In genomic region chr13:56226175-56226954, GRCm38 (mm10) we compare ENCODE assay signal across 12 mouse cellular contexts. TPM values are rescaled to one million over a fixed set of nuclear protein-coding genes. Genes with fewer than 3 reads are reported as not detected.
A peak's percentile ranks its signal among the peaks of the same experiment; 100 is the strongest.
DNase-seq lines count a peak whose midpoint lies in the region; ATAC-seq and TF ChIP-seq lines count a peak whose summit lies in the region.
"Had no signal": no experiment of that assay in that cellular context is flagged by ENCODE, and none has a peak within 500 bp of the region (broad histone marks: within the 10 kb centered on the region; RNA-seq: fewer than 3 reads in every experiment).

No protein-coding gene starts in this region.

- no peaks in the 10 kb centered on the region for H3K36me3 ChIP-seq in forebrain, embryonic 16.5 days (ENCODE audit: control insufficient read depth, insufficient read depth)
- H3K36me3 ChIP-seq: heart, embryonic 15.5 days; limb, embryonic 12.5 days; midbrain, embryonic 12.5 days had no signal

- H3K27me3 ChIP-seq in forebrain, embryonic 16.5 days (replicated peaks; ENCODE audit: control insufficient read depth, insufficient read depth, low read length) = peaks cover 10% of the 10 kb centered on the region; the same call in 1 of the 2 replicates

- DNase-seq in embryo, embryonic 10 days (ENCODE audit: low spot score) = peak; percentile 51
- no peak for DNase-seq in embryo, embryonic 11 days
- peak; percentile 43 for DNase-seq in brain, adult 2 months (ENCODE audit: low read depth, low spot score)
- DNase-seq in left cerebral cortex, adult 2 months (ENCODE audit: extremely low spot score in 1 of 2, low spot score in 2 of 2) = peak; percentile 33 to 57
- DNase-seq in spleen, postnatal 14 days (ENCODE audit: low spot score in 2 of 2) = no peak
- DNase-seq in retina, embryonic 14.5 days (ENCODE audit: low spot score) = no peak
- DNase-seq in lung, adult 2 months = no peak

- no peaks in the 10 kb centered on the region for H3K9me3 ChIP-seq in forebrain, embryonic 16.5 days (ENCODE audit: control insufficient read depth, low read length)
- H3K9me3 ChIP-seq: heart, embryonic 15.5 days; limb, embryonic 12.5 days; midbrain, embryonic 12.5 days had no signal

- H3K4me3 ChIP-seq in forebrain, embryonic 16.5 days (replicated peaks; ENCODE audit: low read length) = no peak overlapping the region
- H3K4me3 ChIP-seq in left cerebral cortex, adult 2 months = no peak overlapping the region
- no peak overlapping the region for H3K4me3 ChIP-seq in lung, adult 2 months (replicated peaks; ENCODE audit: extremely low read depth, low read depth, low read length)
- H3K4me3 ChIP-seq: heart, embryonic 15.5 days; limb, embryonic 12.5 days; midbrain, embryonic 12.5 days had no signal

- no peak overlapping the region for H3K9ac ChIP-seq in forebrain, embryonic 16.5 days (replicated peaks; ENCODE audit: low read depth, low read length)
- H3K9ac ChIP-seq: heart, embryonic 15.5 days; limb, embryonic 12.5 days; midbrain, embryonic 12.5 days had no signal

- H3K27ac ChIP-seq in forebrain, embryonic 16.5 days (ENCODE audit: low read length) = no peak overlapping the region
- H3K27ac ChIP-seq in left cerebral cortex, adult 2 months = peak overlapping the region; percentile 51; the same call in 1 of the 2 replicates
- H3K27ac ChIP-seq: heart, embryonic 15.5 days; limb, embryonic 12.5 days; midbrain, embryonic 12.5 days had no signal

- 8% methylated on average over 10 of the region's 10 CpGs for WGBS in forebrain, embryonic 16.5 days
- WGBS in lung, adult 2 months = 23% methylated on average over 10 of the region's 10 CpGs

- no peak overlapping the region for H3K4me2 ChIP-seq in forebrain, embryonic 16.5 days (ENCODE audit: low read length)
- H3K4me2 ChIP-seq: heart, embryonic 15.5 days; limb, embryonic 12.5 days; midbrain, embryonic 12.5 days had no signal

- ATAC-seq in forebrain, embryonic 16.5 days = peak; percentile 22; the same call in 1 of the 2 replicates

- TF ChIP-seq CTCF in left cerebral cortex, adult 2 months (IDR thresholded peaks at IDR 0.05) = no peak; the same call in 1 of the 2 replicates
- TF ChIP-seq CTCF in lung, adult 2 months (IDR thresholded peaks at IDR 0.05; ENCODE audit: insufficient read depth, low read length) = no peak

- TF ChIP-seq POLR2A in lung, adult 2 months (IDR thresholded peaks at IDR 0.05; ENCODE audit: borderline replicate concordance, extremely low read depth, low read depth, low read length) = no peak

- H3K4me1 ChIP-seq in forebrain, embryonic 16.5 days (replicated peaks; ENCODE audit: control insufficient read depth, insufficient read depth, low read length) = peaks cover 19% of the 10 kb centered on the region
- H3K4me1 ChIP-seq in lung, adult 2 months (ENCODE audit: control insufficient read depth, insufficient read depth, low read length) = no peaks in the 10 kb centered on the region

- intact Hi-C loops in left cerebral cortex, adult 2 months (cut with DNase I) = no loop called here

RNA-seq across cellular contexts. Expression of gene Neurog1, which starts 25.6 kb away (rescaled TPM):
- polyA plus RNA-seq in forebrain, embryonic 16.5 days (2015; fragmentation: Nextera tagmentation; extraction: Ambion mirVana) = 2.3 and 2.6 TPM in 2 replicates
- total RNA-seq in left cerebral cortex, adult 2 months (2021) = not detected
- not detected in 2 replicates for polyA plus RNA-seq in lung, adult 2 months (2012; rRNA removed)
- total RNA-seq: common myeloid progenitor, adult 5-6 weeks had no signal
- polyA plus RNA-seq: heart, embryonic 15.5 days; limb, embryonic 12.5 days had no signal

RNA-seq across cellular contexts. Expression of gene Tifab, which starts 47.7 kb away (rescaled TPM):
- 0.91 and 1.2 TPM in 2 replicates for polyA plus RNA-seq in forebrain, embryonic 16.5 days (2015; fragmentation: Nextera tagmentation; extraction: Ambion mirVana)
- total RNA-seq in left cerebral cortex, adult 2 months (2021) = 1 to 10 TPM; 1.7 to 2.0 TPM
- 9.2 and 13.9 TPM in 2 replicates for polyA plus RNA-seq in lung, adult 2 months (2012; rRNA removed)

Comparison
In these comparisons a context has a peak if more than half of its experiments do, and no peak if none do; other contexts are left out.
1. DNase-seq: peak in embryo, embryonic 10 days (single experiment), brain, adult 2 months (single experiment) and left cerebral cortex, adult 2 months (2 of 2); none in embryo, embryonic 11 days (single experiment), spleen, postnatal 14 days (0 of 2), retina, embryonic 14.5 days (single experiment) and lung, adult 2 months (single experiment).